Mouse (Mus musculus) forebrain, embryonic 14.5 days (tissue): ENCODE measurements at regions not wholly inside any gene's neighbourhood (a gene's known extent, or its start where the extent isn't known, plus 50 kb on each side); places are given as distances from the start of the nearest gene placed in this dataset.

Experiments
- ATAC-seq: fragments of 200-750 bp; cut with Nextera tagmentation; 2 replicates; pipeline ENCODE4 v1.8.0; 2017; ENCODE audit warnings: mild to moderate bottlenecking, moderate library complexity
- DNase-seq: peaks from one replicate; pipeline ENCODE4 v3.0.0-alpha.2; 2015; ENCODE audit warnings: low spot score
- H3K27ac ChIP-seq: fragments of 300-500 bp; sonication (generic); 2 replicates; pipeline ENCODE4 v1.5.1; 2014; ENCODE audit warnings: low read depth, mild to moderate bottlenecking, control low read depth, low read length, moderate library complexity
- H3K27me3 ChIP-seq: fragments of 300-500 bp; sonication (generic); replicated peaks from 2 replicates; pipeline ENCODE4 v1.6.1; 2014; ENCODE audit warnings: low read length, control low read depth, mixed read lengths; ENCODE audit not compliant: control insufficient read depth, insufficient read depth
- H3K36me3 ChIP-seq: fragments of 300-500 bp; sonication (generic); 2 replicates; pipeline ENCODE4 v1.6.1; 2014; ENCODE audit warnings: low read length, control low read depth; ENCODE audit not compliant: control insufficient read depth, insufficient read depth
- H3K4me1 ChIP-seq: fragments of 300-500 bp; sonication (generic); 2 replicates; pipeline ENCODE4 v1.6.1; 2014; ENCODE audit warnings: antibody characterized with exemption, low read length, control low read depth; ENCODE audit not compliant: control insufficient read depth, insufficient read depth
- H3K4me2 ChIP-seq: fragments of 300-500 bp; sonication (generic); 2 replicates; pipeline ENCODE4 v1.6.1; 2014; ENCODE audit warnings: mild to moderate bottlenecking, control low read depth, low read length
- H3K4me3 ChIP-seq: fragments of 300-500 bp; sonication (generic); 2 replicates; pipeline ENCODE4 v1.5.1; 2014; ENCODE audit warnings: low read depth, low read length, control low read depth
- H3K9ac ChIP-seq: fragments of 300-500 bp; sonication (generic); 2 replicates; pipeline ENCODE4 v1.6.1; 2014; ENCODE audit warnings: mild to moderate bottlenecking, low read length, control low read depth, moderate library complexity
- H3K9me3 ChIP-seq: fragments of 300-500 bp; sonication (generic); replicated peaks from 2 replicates; pipeline ENCODE4 v1.6.1; 2016; ENCODE audit warnings: low read length, control low read depth, mixed read lengths; ENCODE audit not compliant: control insufficient read depth
- WGBS: fragments of 180-500 bp; shearing (Covaris S2); extraction: QIAGEN DNeasy Blood & Tissue Kit; methylation state at CpG from one replicate; pipeline ENCODE4 v1.1.7; 2014; 5-methylcytosine and 5-hydroxymethylcytosine counted together

- Histone ChIP-seq H3K9me3 (no peaks in the 10 kb centered on the region), H3K27ac (no peak overlapping the region), H3K36me3 (no peaks in the 10 kb centered on the region), H3K4me1 (no peaks in the 10 kb centered on the region), H3K4me2 (peak overlapping the region; percentile 77), H3K27me3 (no peaks in the 10 kb centered on the region), H3K4me3 (peak overlapping the region; percentile 42), H3K9ac (peak overlapping the region; percentile 52)
- DNase-seq (peak; percentile 86), ATAC-seq (peak; percentile 92)
- under 1% methylated on average over 35 of the region's 35 CpGs for WGBS
Measured at GRCm38 (mm10) chr11:20455085-20455864, 87.8 kb upstream of the Sertad2 start.

- H3K9me3 ChIP-seq, result no peaks in the 10 kb centered on the region
- peak overlapping the region; percentile 77 for H3K4me2 ChIP-seq
- peak; percentile 65 for DNase-seq
- H3K27ac ChIP-seq, result no peak overlapping the region
- peak; percentile 64 for ATAC-seq
- H3K9ac ChIP-seq, result peak overlapping the region; percentile 52
- H3K4me3 ChIP-seq, result peak overlapping the region; percentile 42
- H3K36me3 ChIP-seq, result no peaks in the 10 kb centered on the region
- 2% methylated on average over 19 of the region's 19 CpGs for WGBS
- no peaks in the 10 kb centered on the region for H3K27me3 ChIP-seq
- H3K4me1 ChIP-seq, result no peaks in the 10 kb centered on the region
Measured at GRCm38 (mm10) chr11:20455865-20456648, 87.0 kb upstream of the Sertad2 start.

- 88% methylated on average over 8 of the region's 8 CpGs for WGBS
- H3K4me1 ChIP-seq, result no peaks in the 10 kb centered on the region
- no peak for ATAC-seq
- DNase-seq, result no peak
- H3K27ac ChIP-seq, result no peak overlapping the region
- H3K9ac ChIP-seq, result no peak overlapping the region
- H3K27me3 ChIP-seq, result no peaks in the 10 kb centered on the region
- H3K4me3 ChIP-seq, result no peak overlapping the region
- no peaks in the 10 kb centered on the region for H3K9me3 ChIP-seq
- no peak overlapping the region for H3K4me2 ChIP-seq
- no peaks in the 10 kb centered on the region for H3K36me3 ChIP-seq
Measured at GRCm38 (mm10) chr11:20459140-20459539, 83.9 kb upstream of the Sertad2 start.

GRCm38 (mm10) chr11:20460501-20460921 is 82.5 kb upstream of the Sertad2 start:
- H3K27me3 ChIP-seq, result no peaks in the 10 kb centered on the region
- no peaks in the 10 kb centered on the region for H3K36me3 ChIP-seq
- no peaks in the 10 kb centered on the region for H3K4me1 ChIP-seq
- H3K4me2 ChIP-seq, result no peak overlapping the region
- no peak overlapping the region for H3K9ac ChIP-seq
- no peaks in the 10 kb centered on the region for H3K9me3 ChIP-seq
- no peak overlapping the region for H3K4me3 ChIP-seq
- no peak; the same call in 1 of the 2 replicates for ATAC-seq
- peak overlapping the region; percentile 52; the same call in 1 of the 2 replicates for H3K27ac ChIP-seq
- WGBS, result 53% methylated on average over 7 of the region's 7 CpGs
- peak; percentile 55 for DNase-seq

GRCm38 (mm10) chr11:20462076-20462475 is 81.0 kb upstream of the Sertad2 start:
- Histone ChIP-seq H3K4me1 (no peaks in the 10 kb centered on the region), H3K36me3 (no peaks in the 10 kb centered on the region), H3K4me2 (no peak overlapping the region), H3K27ac (no peak overlapping the region), H3K27me3 (no peaks in the 10 kb centered on the region), H3K9ac (no peak overlapping the region), H3K9me3 (no peaks in the 10 kb centered on the region), H3K4me3 (no peak overlapping the region)
- 87% methylated on average over 3 of the region's 3 CpGs for WGBS
- ATAC-seq (no peak), DNase-seq (no peak)

- Histone ChIP-seq H3K4me1 (no peaks in the 10 kb centered on the region), H3K4me2 (no peak overlapping the region), H3K4me3 (no peak overlapping the region), H3K36me3 (no peaks in the 10 kb centered on the region), H3K27me3 (no peaks in the 10 kb centered on the region), H3K9me3 (no peaks in the 10 kb centered on the region), H3K27ac (no peak overlapping the region), H3K9ac (no peak overlapping the region)
- no peak for DNase-seq
- 19% methylated on average over 10 of the region's 10 CpGs for WGBS
- ATAC-seq, result no peak
Measured at GRCm38 (mm10) chr11:20463173-20463681, 79.8 kb upstream of the Sertad2 start.

- no peak for ATAC-seq
- H3K27me3 ChIP-seq, result no peaks in the 10 kb centered on the region
- 87% methylated on average over 8 of the region's 8 CpGs for WGBS
Measured at GRCm38 (mm10) chr11:20464564-20464963, 78.5 kb upstream of the Sertad2 start.

GRCm38 (mm10) chr11:20466591-20466990 is 76.5 kb upstream of the Sertad2 start:
- DNase-seq, result no peak
- 7% methylated on average over 4 of the region's 4 CpGs for WGBS
- Histone ChIP-seq H3K4me1 (no peaks in the 10 kb centered on the region), H3K36me3 (no peaks in the 10 kb centered on the region), H3K4me2 (no peak overlapping the region), H3K9ac (no peak overlapping the region), H3K27me3 (no peaks in the 10 kb centered on the region), H3K4me3 (no peak overlapping the region), H3K27ac (no peak overlapping the region), H3K9me3 (no peaks in the 10 kb centered on the region)
- no peak for ATAC-seq

More at GRCm38 (mm10) chr11:20464564-20464963, 78.5 kb upstream of the Sertad2 start:
- H3K27ac ChIP-seq, result no peak overlapping the region
- no peak for DNase-seq
- H3K9ac ChIP-seq, result no peak overlapping the region
- H3K4me2 ChIP-seq, result no peak overlapping the region
- no peak overlapping the region for H3K4me3 ChIP-seq
- H3K9me3 ChIP-seq, result no peaks in the 10 kb centered on the region
- no peaks in the 10 kb centered on the region for H3K4me1 ChIP-seq
- no peaks in the 10 kb centered on the region for H3K36me3 ChIP-seq
